Mouse (Mus musculus) adrenal gland, postnatal 25 days (tissue): ENCODE data around the gene Gapdhs. TPM values are rescaled to one million over a fixed set of nuclear protein-coding genes. Genes with fewer than 3 reads are reported as not detected.
"Not testable (repeated sequence)": the region's sequence is repeated elsewhere in the genome, so short reads cannot be mapped to it uniquely, and the experiment has no call there.

ENCODE experiments used
- DNase-seq: peaks from one replicate; pipeline ENCODE4 v3.0.0; 2021; ENCODE audit warnings: mixed read lengths
- long read RNA-seq: library from polyadenylated mRNA; stranded (forward); transcript quantifications from one replicate; pipeline ENCODE4 v2.0.0, GENCODE M21; 2021
- total RNA-seq: library from RNA; stranded (reverse); gene quantifications from 2 replicates; pipeline ENCODE4 v1.2.3, GENCODE M21; 2021

The Gapdhs gene
- not detected in 2 replicates for total RNA-seq
- long read RNA-seq, partial matches to known transcripts = 0 of 16 reads
- long read RNA-seq, other reads (novel, unspliced or antisense) = 16 of 16 reads

DNA sequence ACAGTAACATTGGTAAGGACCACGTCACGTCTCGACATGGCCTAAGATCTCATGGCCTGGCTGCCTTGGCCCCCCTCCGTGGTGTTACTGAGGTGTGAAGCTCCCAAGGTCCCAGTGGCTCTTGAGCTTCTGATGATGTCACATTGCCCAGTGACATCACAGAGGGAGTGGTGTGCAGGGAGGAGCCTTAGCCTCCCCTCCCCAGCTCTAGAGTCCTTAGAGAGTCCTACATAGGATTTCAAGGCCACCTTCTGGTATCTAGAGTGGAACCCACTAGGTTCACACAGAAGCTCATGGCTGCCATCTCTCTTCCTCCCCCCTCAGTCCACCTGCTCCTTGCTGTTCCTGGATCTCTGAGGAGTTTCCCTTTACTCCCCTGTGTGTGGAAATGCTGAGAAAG lies at the start of gene Gapdhs:
Gene Gapdhs (minus strand): TSS at position 65 of the 400 bp plus-strand sequence.
- DNase-seq = not testable (repeated sequence)

- no peak for DNase-seq
These were observed 48.4 kb upstream of the Gapdhs start for GRCm38 (mm10) chr7:30791921-30792320.

GRCm38 (mm10) chr7:30790141-30790540 lies 46.7 kb upstream of the Gapdhs start:
- DNase-seq = no peak

- no peak for DNase-seq
These were observed 44.0 kb upstream of the Gapdhs start, which contains the start of gene Krtdap for GRCm38 (mm10) chr7:30787377-30788022. TSS of gene Krtdap (plus strand) at chr7:30787896.

GRCm38 (mm10) chr7:30785721-30786546 lies 42.5 kb upstream of the Gapdhs start:
- no peak for DNase-seq

- DNase-seq = no peak
These were observed 41.7 kb upstream of the Gapdhs start for GRCm38 (mm10) chr7:30785154-30785553.

GRCm38 (mm10) chr7:30782658-30783057 lies 39.2 kb upstream of the Gapdhs start:
- no peak for DNase-seq

- DNase-seq = no peak
These were observed 38.3 kb upstream of the Gapdhs start for GRCm38 (mm10) chr7:30781792-30782191.

DNA sequence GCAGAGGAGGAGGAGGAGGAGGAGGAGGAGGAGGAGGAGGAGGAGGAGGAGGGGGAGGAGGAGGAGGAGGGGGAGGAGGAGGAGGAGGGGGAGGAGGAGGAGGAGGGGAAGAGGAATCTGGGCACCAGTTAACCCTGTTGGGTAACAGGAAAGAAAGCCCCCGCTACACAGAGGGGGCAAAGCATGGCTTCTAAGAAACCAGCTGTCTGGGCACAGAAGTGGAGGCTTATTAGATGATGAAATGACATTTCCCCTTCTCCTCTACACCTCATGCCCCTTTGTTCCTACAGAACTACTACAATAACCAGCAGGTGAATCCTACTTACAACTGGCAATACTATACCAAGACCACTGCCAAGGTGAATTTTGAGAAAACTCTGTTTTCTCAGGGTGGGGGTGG lies 34.4 kb upstream of the Gapdhs start:
- no peak for DNase-seq

DNA sequence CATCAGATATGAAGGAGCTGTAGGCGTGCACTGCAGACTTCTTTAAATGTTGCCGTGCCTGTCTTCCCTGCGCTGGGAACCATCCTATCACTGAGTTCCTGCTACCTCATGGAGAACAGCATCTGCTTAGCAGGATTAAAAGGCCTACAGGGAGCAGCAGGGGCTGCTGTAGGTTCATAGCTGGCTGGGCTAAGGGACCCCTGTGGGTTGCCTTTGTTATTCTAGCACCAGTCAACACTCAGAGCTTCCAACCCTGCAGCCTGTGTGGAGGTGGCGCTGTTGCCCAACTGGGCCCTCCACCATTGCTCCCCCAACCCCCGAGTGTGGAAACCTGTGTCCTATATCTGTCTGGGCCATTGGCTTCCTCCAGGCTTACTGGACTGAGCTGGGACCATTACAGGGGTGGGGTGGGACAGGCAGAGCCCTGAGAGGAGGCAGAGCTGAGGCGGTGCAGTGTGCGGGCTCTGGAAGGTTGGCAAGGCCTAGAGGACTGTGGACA lies 33.6 kb upstream of the Gapdhs start:
- DNase-seq = no peak

GRCm38 (mm10) chr7:30776104-30776503 lies 32.6 kb upstream of the Gapdhs start:
- DNase-seq = no peak

DNA sequence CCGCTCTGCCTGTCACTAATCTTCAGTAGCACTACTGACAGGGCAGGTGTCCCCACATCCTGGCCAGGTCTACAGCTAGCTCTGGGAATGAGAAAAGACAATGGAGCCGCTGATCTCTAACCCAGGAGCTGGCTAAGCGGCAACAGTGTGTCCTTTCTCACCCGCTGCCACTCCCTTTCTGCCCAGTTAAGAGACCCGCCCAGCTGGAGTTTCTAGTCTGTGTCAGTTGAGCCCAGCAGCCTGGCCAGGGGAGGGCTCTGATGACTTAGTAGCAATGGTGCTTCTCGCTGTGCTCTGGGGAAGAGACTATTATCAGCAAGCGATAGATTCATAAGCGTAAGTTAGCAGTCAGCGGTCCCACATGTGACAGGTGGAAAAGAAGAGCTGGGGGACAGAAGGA lies 25.8 kb upstream of the Gapdhs start:
- no peak for DNase-seq

DNA sequence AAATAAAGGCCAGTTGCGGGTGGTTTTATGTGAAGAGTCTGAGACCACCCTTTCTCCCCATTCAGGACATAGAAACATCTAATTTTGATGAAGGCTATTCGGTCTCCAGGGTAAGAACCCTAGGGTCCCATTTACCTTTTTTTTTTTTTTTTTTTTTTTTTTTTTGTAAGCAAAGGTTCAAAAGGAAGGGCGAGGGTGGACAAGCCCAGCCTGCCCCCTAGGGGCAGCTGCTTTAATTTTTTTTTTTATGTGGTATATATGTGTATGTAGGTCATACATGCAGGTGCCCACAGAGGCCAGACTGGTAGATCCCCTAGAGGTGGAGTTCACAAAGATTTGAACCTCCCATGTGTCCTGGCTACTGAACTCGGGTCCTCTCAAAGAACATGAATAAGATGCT lies 22.9 kb upstream of the Gapdhs start:
- DNase-seq = no peak

DNA sequence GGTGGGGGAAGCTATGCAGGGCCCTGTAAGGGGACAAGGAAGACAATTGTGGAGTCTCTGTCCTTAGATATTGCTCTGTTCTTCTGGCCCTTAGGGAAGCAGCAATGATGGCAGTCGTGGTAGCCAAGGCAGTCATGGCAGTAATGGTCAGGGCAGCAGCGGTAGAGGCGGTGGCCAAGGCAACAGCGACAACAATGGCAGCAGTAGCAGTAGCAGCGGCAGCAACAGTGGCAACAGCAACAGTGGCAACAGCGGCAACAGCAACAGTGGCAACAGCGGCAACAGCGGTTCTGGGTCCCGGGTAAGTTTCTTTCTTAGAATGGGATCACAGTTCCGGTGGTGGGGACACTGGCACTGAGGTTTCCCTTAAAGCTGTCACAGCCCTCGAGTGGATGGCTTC lies 21.7 kb upstream of the Gapdhs start:
- no peak for DNase-seq

- DNase-seq = no peak
These were observed 20.0 kb upstream of the Gapdhs start, which contains the start of gene Dmkn for GRCm38 (mm10) chr7:30763456-30763855. TSS of gene Dmkn (plus strand) at chr7:30763756.

GRCm38 (mm10) chr7:30761769-30762352 lies 18.4 kb upstream of the Gapdhs start:
- DNase-seq = no peak

DNA sequence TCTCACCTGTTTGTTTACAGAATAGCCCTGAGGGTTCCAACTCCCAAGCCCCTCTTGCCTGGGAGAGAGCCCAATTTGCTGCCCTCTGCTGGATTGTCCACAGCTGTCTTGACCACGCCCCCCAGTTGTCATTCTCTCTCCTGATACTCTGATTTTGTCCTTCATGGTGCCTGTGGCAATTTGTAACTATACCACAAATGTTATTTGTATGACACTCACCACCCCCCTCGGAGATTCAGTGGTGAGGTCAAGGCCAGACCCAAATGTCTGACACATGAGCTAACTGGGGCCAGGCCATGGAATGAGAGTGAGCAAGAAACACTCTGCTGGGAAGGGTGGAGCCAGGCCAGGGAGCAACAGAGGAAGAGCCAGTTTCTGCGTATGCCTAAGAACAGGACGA lies 15.4 kb upstream of the Gapdhs start:
- peak; percentile 70 for DNase-seq

DNA sequence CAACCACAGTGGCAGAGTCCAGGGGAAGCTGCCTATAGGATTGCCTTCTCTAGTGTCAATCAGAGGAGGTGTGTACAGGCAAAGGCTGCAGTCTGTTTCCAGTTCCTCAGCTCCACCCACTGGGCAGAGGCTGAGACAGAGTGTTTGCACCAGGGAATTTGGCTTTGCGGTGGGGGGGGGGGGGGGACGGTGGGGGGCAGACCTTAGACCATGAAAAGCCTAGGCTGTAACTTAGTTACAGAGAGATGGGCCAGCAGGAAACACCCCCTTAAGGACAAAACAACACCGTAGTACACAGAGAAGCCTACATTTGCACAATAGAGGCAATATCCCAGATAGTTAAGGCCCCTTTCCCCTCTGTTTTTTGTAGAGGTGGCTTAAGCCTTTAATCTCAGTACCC lies 13.5 kb upstream of the Gapdhs start:
- DNase-seq = no peak

DNA sequence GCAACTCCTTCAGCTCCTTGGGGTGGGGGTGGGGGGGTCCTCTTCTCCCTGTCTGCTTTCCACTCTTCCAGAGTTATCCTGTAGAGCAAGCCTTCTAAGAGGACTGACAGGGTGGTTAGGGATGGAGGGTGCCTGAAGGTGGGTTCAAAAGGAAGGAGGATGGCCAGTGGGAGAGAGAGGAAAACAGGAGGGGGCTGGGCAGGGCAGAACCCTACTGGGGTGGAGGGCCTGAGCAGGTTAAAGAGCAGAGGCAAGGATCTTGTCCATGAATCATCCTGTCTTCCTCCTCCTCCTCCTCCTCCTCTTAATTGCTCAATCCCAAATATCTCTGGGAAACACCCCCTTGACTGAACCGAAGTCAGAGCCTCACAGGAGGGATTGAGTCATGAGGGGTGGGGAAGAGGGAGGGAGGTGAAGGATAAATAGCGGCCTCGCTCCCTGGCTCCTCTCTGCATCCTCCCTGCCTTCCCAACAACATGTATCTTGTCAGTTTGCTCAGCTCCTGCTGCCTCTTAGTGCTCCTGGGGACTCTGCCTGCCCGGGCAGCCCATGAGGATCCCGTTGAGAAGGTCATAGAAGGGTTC lies 7.7 kb upstream of the Gapdhs start, which contains the start of gene Sbsn:
Gene Sbsn (plus strand): TSS at position 386 of the 584 bp plus-strand sequence.
- peak; percentile 63 for DNase-seq

GRCm38 (mm10) chr7:30749824-30750606 lies 6.5 kb upstream of the Gapdhs start:
- DNase-seq = no peak

- no peak for DNase-seq
These were observed 4.2 kb upstream of the Gapdhs start for GRCm38 (mm10) chr7:30747525-30748204.
